Mouse (Mus musculus) ES-Bruce4 (cell line): ENCODE results near the gene Nhs. TPM values are rescaled to one million over a fixed set of nuclear protein-coding genes. Genes with fewer than 3 reads are reported as not detected.

ENCODE experiments used
- H3K27ac ChIP-seq: 2 replicates; pipeline ENCODE4 v1.5.1; 2012; ENCODE audit warnings: low read length, inconsistent platforms; ENCODE audit not compliant: insufficient read depth
- H3K27me3 ChIP-seq: 2 replicates; pipeline ENCODE4 v1.6.1; 2012; ENCODE audit warnings: mild to moderate bottlenecking, low read length, inconsistent platforms; ENCODE audit not compliant: control insufficient read depth, poor library complexity, insufficient read depth, severe bottlenecking
- H3K36me3 ChIP-seq: 2 replicates; pipeline ENCODE4 v1.6.1; 2012; ENCODE audit warnings: inconsistent platforms, mild to moderate bottlenecking, low read length, moderate library complexity; ENCODE audit not compliant: control insufficient read depth, poor library complexity, insufficient read depth, severe bottlenecking
- H3K4me1 ChIP-seq: one replicate; pipeline ENCODE4 v1.8.1; 2011; ENCODE audit warnings: low read length; ENCODE audit not compliant: control insufficient read depth, insufficient read depth
- H3K4me3 ChIP-seq: 2 replicates; pipeline ENCODE4 v1.5.1; 2011; ENCODE audit warnings: low read depth, mild to moderate bottlenecking, low read length
- H3K9ac ChIP-seq: 2 replicates; pipeline ENCODE4 v1.6.1; 2012; ENCODE audit warnings: low read depth, mild to moderate bottlenecking, inconsistent platforms; ENCODE audit not compliant: poor library complexity, severe bottlenecking
- H3K9me3 ChIP-seq: replicated peaks from 2 replicates; pipeline ENCODE4 v1.6.1; 2012; ENCODE audit warnings: mild to moderate bottlenecking, low read length, inconsistent platforms; ENCODE audit not compliant: control insufficient read depth, poor library complexity, insufficient read depth, severe bottlenecking
- CTCF ChIP-seq: IDR thresholded peaks from one replicate; pipeline ENCODE4 v1.8.1; 2011; ENCODE audit warnings: low read depth, low read length
- EP300 ChIP-seq: IDR thresholded peaks from 2 replicates; pipeline ENCODE4 v1.6.1; 2011; ENCODE audit warnings: low read depth, low read length; ENCODE audit not compliant: insufficient read depth
- POLR2A ChIP-seq: IDR thresholded peaks from one replicate; pipeline ENCODE4 v1.8.1; 2011; ENCODE audit warnings: low read length; ENCODE audit not compliant: insufficient read depth
- polyA plus RNA-seq: library from polyadenylated mRNA; stranded (reverse); fragments of >200 nt; gene quantifications from 2 replicates; pipeline ENCODE4 v1.2.4, GENCODE M21; 2011; ENCODE audit warnings: low read depth; ENCODE audit not compliant: missing spikeins, insufficient read depth, insufficient read length

The Nhs gene
- polyA plus RNA-seq = 4.2 and 4.7 TPM in 2 replicates

DNA sequence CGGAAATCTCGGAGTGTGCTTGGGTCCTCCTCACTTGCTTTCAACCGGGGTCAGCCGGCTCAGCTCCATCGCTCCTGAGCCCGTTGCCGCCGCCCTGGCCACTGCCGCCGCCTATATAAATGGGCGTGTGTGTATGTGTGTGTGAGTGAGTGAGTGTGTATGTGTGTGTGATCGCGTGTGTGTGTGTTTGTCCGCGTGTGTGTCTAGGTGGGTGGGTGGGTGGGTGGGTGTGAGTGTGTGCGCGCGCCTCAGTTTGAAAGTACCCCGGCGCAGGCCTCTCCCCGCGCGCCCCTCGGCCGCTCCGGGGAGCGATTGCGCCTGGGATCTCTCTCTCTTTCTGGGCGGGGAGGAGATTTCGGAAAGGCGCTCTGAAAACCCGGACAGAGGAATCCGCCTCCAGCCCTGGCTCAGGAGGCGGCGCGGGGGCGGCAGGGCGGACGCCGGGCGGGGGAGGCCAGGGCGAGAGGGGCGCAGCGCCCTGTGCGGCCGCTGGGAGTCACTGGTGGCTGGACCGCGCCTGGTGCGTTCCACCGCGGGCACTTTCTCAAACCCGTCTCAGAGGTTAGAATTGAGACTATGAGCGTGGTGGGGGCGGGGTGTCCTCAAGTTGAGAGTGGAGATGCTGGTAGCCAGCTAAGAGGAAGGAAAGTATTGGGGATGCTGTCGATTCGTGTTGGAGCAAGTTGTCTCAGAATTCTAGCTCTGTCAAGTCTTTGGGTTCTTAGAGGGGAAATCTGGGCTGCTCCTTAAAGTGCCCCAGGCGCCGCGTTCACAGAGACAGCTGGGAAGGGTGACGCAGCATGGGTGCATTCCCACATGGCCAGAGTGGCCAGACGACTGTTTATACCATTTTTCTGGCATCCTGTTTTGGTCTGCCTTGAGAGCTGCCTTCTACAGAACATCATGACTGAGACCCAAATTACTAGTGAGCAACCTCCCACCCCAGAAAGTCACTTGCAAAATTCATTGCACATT is at the start of gene Nhs:
Gene Nhs (minus strand): TSS at position 94 of the 975 bp plus-strand sequence.
- Histone ChIP-seq H3K4me1 (no peaks in the 10 kb centered on the region), H3K4me3 (peak within 1 kb of the TSS; percentile 76), H3K36me3 (no peaks in the 10 kb centered on the region), H3K9me3 (no peaks in the 10 kb centered on the region), H3K9ac (peak within 1 kb of the TSS; percentile 66), H3K27ac (no peak within 1 kb of the TSS), H3K27me3 (peaks cover 2% of the 10 kb centered on the region; the same call in 1 of the 2 replicates)
- TF ChIP-seq EP300 (no peak), POLR2A (no peak), CTCF (peak; percentile 8)

DNA sequence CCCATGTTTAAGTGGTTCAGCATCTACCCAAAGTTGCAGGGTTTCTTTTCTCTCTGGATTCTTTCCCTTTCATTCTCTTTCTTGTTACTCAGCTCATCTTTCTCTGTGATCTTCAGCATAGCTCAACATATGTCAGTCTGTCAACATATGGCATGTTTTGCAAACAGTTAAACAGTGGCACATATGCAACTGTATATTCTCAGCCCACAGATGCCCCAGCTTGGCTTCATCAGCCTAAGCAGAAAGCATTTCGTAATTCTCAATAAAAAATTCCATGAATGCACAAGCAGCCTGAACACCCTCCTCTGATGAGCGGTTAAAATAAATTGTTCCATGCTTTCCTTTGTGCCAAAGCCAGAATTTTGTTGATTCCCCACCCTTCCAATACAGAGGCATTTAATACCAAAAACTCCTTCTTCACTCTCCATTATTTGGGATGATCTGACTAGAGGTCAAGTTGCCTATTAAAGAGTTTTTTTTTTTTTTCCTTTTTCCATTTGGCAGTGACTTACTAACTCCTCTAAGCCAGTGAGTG is 46.9 kb upstream of the Nhs start:
- H3K9ac ChIP-seq = no peak overlapping the region
- no peak for TF ChIP-seq POLR2A
- no peak for TF ChIP-seq EP300
- TF ChIP-seq CTCF = no peak
- H3K36me3 ChIP-seq = no peaks in the 10 kb centered on the region
- H3K27ac ChIP-seq = no peak overlapping the region
- H3K4me3 ChIP-seq = no peak overlapping the region
- no peaks in the 10 kb centered on the region for H3K27me3 ChIP-seq
- no peaks in the 10 kb centered on the region for H3K4me1 ChIP-seq
- no peaks in the 10 kb centered on the region for H3K9me3 ChIP-seq

DNA sequence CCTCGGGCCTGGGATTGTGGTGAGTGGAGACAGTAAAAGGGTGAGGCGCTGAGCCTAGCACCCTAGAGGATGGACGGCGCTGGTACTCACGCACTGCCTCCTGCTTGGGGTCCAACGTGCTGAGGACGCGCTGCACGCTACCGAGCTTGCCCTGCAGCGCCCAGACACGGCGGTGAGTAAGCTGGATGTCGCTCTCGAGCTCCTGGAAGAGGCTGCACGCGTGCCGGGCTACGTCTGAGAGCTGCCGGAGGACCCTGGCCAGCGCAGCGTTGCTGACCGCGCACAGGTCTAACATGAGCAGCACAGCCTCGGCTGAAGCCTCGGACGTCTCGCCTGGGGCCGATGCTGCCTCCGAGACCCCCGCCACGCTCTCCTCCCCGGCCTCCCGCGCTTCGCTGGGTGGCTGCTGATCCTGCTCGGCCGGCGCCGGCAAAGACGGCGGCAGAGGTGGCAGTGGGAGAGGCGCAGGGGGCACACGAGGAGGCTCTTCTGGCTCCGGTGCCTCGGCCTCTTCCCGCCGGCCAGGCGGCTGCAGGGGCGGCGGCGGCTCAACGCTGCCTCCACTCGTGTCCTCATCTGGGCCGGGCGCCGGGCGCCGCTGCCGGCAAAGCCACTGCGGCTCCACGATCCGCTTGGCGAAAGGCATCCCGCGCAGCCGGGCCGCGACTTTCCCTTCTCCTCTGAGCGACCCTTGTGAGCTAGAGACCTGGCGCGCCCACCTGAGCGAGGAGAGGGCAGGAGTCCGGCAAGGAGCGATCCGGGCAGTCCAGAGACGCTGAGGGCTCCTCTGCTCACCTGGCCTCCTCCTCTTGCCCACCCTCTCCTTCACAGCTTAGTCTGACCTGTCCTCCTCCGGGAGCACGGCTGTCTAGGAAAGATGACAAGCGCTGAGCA is 540 bp downstream of the Nhs start:
- Histone ChIP-seq H3K4me1 (no peaks in the 10 kb centered on the region), H3K27ac (no peak overlapping the region), H3K4me3 (peak overlapping the region; percentile 67), H3K9me3 (no peaks in the 10 kb centered on the region), H3K9ac (peak overlapping the region; percentile 66), H3K36me3 (no peaks in the 10 kb centered on the region), H3K27me3 (peaks cover 2% of the 10 kb centered on the region; the same call in 1 of the 2 replicates)
- TF ChIP-seq POLR2A = no peak
- no peak for TF ChIP-seq EP300
- no peak for TF ChIP-seq CTCF

DNA sequence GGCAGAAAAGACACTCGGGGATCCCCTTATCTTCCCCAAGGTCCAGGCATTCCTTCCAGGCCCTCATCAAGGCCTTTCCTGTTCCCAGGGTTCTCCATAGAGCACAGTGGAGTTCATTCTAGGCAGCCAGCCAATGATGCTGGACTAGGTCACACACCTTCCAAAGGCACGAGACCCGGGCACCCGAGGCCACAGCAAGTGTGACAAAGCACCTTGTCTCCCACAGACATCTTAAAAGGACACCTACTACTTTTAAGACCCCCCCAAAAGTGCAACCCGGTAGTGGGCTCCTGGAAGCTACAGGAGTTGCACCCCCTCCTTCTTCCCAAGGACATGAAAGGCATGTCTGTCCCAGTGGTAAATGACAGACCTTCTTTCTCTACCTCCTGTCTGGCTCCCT is 1.4 kb downstream of the Nhs start:
- Histone ChIP-seq H3K4me1 (no peaks in the 10 kb centered on the region), H3K4me3 (peak overlapping the region; percentile 67; the same call in 1 of the 2 replicates), H3K9ac (peak overlapping the region; percentile 66; the same call in 1 of the 2 replicates), H3K36me3 (no peaks in the 10 kb centered on the region), H3K9me3 (no peaks in the 10 kb centered on the region), H3K27me3 (peaks cover 2% of the 10 kb centered on the region; the same call in 1 of the 2 replicates), H3K27ac (no peak overlapping the region)
- TF ChIP-seq EP300 (no peak), CTCF (no peak), POLR2A (no peak)

DNA sequence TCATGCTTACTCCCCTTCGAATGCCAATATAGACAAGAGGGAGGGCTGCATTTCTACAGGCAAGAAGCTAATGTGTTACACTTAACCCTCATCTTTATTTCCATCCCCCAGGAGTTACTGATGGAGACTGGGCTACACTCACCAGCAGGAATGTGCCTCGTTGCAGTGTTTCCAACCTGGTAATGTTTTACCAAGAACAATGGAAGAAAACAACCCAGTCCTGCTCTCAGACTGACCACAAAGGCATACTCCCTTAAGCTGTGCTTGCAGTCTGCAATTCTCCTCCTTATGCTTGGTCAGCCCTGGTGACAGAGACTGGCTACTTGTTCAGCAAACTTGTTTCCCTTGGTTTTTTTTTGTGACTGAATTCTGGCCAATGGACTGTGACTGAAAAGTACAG is 21.7 kb downstream of the Nhs start:
- H3K36me3 ChIP-seq = no peaks in the 10 kb centered on the region
- H3K27me3 ChIP-seq = no peaks in the 10 kb centered on the region
- H3K4me1 ChIP-seq = no peaks in the 10 kb centered on the region
- no peak overlapping the region for H3K9ac ChIP-seq
- H3K4me3 ChIP-seq = no peak overlapping the region
- no peak overlapping the region for H3K27ac ChIP-seq
- H3K9me3 ChIP-seq = no peaks in the 10 kb centered on the region
- no peak for TF ChIP-seq CTCF
- no peak for TF ChIP-seq POLR2A
- no peak for TF ChIP-seq EP300
